Mouse (Mus musculus): ENCODE measurements at regions not wholly inside any gene's neighbourhood (a gene's known extent, or its start where the extent isn't known, plus 50 kb on each side); places are given as distances from the start of the nearest gene placed in this dataset. TPM values are rescaled to one million over a fixed set of nuclear protein-coding genes. Genes with fewer than 3 reads are reported as not detected.

GRCm38 (mm10) chr16:55357686-55358085 lies 59.9 kb upstream of the Zpld1 start:
- DNase-seq (ENCODE audit: low spot score) (no peak), ATAC-seq (no peak)
- no peaks in the 10 kb centered on the region for H3K9me3 ChIP-seq (ENCODE audit: low read length)
- no peak overlapping the region for H3K9ac ChIP-seq (replicated peaks; ENCODE audit: low read depth)
- no peak overlapping the region for H3K27ac ChIP-seq (ENCODE audit: low read length)
- no peak overlapping the region for H3K4me2 ChIP-seq (replicated peaks; ENCODE audit: low read depth, low read length)
- no peaks in the 10 kb centered on the region for H3K36me3 ChIP-seq (ENCODE audit: insufficient read depth, low read length)
- no peak for TF ChIP-seq CTCF (IDR thresholded peaks at IDR 0.05)
- TF ChIP-seq EP300 (IDR thresholded peaks at IDR 0.05) = no peak
- 43% methylated on average over 4 of the region's 4 CpGs for WGBS
- no peaks in the 10 kb centered on the region for H3K4me1 ChIP-seq (ENCODE audit: insufficient read depth, low read depth, low read length)
- H3K27me3 ChIP-seq (replicated peaks; ENCODE audit: insufficient read depth, low read length) = no peaks in the 10 kb centered on the region
- H3K4me3 ChIP-seq (ENCODE audit: low read depth, low read length) = no peak overlapping the region

- ATAC-seq = no peak
- no peaks in the 10 kb centered on the region for H3K36me3 ChIP-seq (ENCODE audit: insufficient read depth, low read length)
- DNase-seq (ENCODE audit: low spot score) = no peak
- no peak overlapping the region for H3K4me3 ChIP-seq (ENCODE audit: low read depth, low read length)
- H3K27me3 ChIP-seq (replicated peaks; ENCODE audit: insufficient read depth, low read length) = no peaks in the 10 kb centered on the region
- TF ChIP-seq EP300 (IDR thresholded peaks at IDR 0.05) (no peak), CTCF (IDR thresholded peaks at IDR 0.05) (no peak)
- H3K4me2 ChIP-seq (replicated peaks; ENCODE audit: low read depth, low read length) = no peak overlapping the region
- 69% methylated on average over 3 of the region's 3 CpGs for WGBS
- no peaks in the 10 kb centered on the region for H3K4me1 ChIP-seq (ENCODE audit: insufficient read depth, low read depth, low read length)
- H3K27ac ChIP-seq (ENCODE audit: low read length) = no peak overlapping the region
- H3K9ac ChIP-seq (replicated peaks; ENCODE audit: low read depth) = no peak overlapping the region
- H3K9me3 ChIP-seq (ENCODE audit: low read length) = no peaks in the 10 kb centered on the region
Measured at GRCm38 (mm10) chr16:55356097-55356496, 58.3 kb upstream of the Zpld1 start.

Small RNA genes in the stretch of these regions (microRNA-seq; reads per million reads assigned to microRNA genes)
- gene Mir5118 = not detected
